Mouse (Mus musculus) cerebellum, postnatal 25 days (tissue): ENCODE results near the gene Gpn2.

ENCODE experiments used
- DNase-seq, 2 experiments: peaks; one replicate each; pipeline ENCODE4 v3.0.0; 2021; ENCODE audit warnings: mixed read lengths in 2 of 2

Gpn2 gene

GRCm38 (mm10) chr4:133595538-133595937, 11.4 kb downstream of the Gpn2 start:
- no peak for DNase-seq

GRCm38 (mm10) chr4:133596084-133596483, 11.9 kb downstream of the Gpn2 start:
- no peak for DNase-seq

- DNase-seq: no peak
Observed at GRCm38 (mm10) chr4:133598616-133599015, 14.5 kb downstream of the Gpn2 start.

DNA sequence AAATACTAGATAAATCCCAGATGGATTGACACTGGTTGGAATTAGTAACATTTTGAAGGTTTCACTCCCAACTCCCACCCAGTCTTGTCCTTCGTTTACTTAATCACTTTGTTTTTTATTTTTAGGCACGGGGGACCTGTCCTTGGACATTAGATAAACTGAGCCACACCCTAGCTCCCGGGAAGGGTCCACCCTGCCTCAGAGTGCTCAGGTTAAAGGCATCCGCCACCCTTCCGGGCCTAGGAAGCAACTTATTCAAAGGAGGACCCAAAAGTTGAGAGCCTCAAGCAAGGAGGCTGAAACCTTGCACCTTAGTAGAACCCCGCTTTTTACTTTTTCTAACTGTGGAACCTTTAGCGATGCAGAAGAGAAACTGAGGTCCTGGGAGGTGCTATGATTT, 15.0 kb downstream of the Gpn2 start:
- no peak for DNase-seq

GRCm38 (mm10) chr4:133599571-133600073, 15.5 kb downstream of the Gpn2 start:
- peak; percentile 79 to 87 for DNase-seq

DNA sequence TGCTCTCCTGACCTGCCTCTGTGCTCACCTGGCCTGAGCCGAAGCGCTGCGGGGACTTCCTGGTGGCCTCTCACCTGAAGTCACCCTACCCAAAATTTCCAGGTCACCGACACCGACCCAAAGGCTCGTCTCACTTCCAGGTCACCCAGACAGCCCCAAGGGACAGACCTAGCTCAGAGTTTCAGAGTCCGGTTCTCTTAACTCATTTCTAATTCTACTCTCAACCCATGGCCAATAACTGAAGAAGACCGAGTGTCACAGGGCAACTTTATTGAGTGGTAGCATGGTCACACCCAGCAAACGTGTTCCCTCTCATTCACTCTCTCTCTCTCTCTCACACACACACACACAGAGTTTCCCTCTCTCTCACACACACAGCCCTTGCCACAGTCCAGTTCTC, 16.1 kb downstream of the Gpn2 start:
- no peak for DNase-seq

DNA sequence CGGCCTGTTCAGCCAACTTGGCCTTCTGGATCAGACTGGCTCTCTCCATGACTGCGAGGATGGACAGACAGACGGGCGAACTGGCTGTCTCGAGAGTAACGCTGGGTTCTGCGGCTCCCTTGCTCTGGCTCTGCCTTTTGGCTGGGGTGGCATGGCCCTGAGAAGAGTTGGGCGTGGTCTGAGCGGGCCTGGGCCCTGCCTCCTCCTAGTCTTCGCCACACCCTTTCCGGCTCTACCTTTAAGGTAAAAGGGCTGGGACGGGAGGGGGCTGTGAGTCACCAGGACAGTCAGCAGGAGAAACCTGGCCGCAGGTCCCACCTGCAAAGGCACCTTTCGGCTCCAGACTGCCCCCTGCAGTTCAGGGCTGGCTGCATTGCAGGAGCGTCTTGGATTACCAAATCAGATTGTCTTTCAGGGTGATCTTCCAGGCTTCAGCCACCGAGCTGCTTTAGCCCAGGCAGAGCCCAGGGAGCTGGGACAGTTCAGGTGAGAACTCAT, 17.6 kb downstream of the Gpn2 start, which contains the start of gene Sfn:
Gene Sfn (minus strand): TSS at position 448 of the 498 bp plus-strand sequence.
- peak; percentile 60 to 77 for DNase-seq

DNA sequence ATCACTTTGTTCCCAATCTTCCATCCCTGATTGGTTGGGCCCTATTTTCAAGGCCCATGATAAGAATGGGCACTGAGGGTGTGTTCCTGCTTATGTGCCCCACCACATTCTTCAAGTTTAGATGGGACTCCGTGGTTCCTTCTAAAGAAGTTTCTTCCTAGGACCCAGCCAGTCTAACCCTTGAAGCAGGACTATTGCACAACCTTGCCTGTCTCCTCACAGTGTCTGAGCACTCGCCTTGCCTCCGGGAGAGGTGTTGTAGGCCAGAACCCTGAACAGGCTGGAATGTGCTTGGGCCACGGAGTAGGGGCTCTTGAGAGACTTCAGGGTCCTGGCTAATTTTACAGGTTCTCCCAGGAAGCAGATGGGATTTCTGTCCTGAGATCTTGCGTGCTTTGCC, 18.9 kb downstream of the Gpn2 start:
- DNase-seq: no peak

GRCm38 (mm10) chr4:133604175-133604574, 20.0 kb downstream of the Gpn2 start:
- no peak for DNase-seq

DNA sequence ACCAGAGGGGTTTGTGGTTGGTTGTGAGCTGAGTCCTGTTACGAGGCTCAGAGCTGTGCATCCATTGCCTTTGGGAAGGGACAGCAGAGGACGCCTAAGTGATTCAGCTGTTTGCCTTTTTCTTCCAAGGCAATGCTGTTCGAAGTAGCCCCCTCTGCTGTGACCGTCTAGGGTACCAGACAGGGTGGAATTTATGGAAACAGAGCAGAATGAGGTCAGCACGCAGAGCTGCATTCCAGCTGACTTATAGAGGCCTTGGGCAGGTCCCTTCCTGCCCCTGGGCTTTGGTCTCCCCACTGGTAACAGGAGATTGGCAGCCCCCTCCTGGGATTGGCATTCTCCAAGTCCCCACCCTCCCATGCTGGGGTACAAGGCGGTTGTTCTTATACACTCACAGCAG, 20.7 kb downstream of the Gpn2 start:
- no peak for DNase-seq

DNA sequence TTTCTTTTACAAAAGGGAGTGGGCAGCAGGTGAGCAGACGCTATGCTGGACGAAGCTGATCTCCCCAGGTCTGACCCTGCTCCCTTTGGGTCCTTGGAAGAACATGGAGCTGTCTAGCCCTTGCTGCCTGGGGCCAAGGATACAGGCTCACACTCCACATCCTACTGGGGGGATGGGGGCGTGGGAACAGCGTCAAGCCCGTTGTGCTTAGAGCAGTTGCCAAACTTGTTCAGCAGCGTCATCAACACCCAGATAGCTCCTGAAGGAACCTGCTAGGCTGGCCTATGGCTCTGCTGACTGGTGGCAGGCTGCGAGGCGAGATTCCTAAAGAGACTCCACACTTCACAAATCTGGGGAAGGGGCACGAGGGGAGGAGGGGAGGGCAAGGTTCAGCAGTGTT, 21.2 kb downstream of the Gpn2 start:
- DNase-seq: no peak

GRCm38 (mm10) chr4:133607284-133607683, 23.1 kb downstream of the Gpn2 start:
- DNase-seq: no peak

DNA sequence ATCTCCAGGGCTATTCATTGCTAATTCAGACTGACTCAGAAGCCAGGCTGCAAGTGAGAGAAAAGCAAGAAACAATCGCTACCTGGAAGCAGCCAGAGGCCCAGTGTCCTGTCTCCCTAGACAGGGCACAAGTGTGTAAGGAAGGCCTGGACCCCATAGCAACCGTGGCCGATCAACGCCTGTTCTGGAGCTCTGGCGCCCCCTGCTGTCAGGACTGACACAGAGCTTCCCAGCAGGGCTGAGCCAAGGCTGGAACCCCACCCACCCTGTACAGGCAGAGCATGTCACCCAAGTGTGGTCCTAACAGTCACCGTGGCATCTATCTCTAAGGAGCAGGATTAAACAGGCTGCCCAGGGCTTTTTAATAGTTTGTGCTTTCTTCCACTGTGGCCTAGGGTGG, 25.6 kb downstream of the Gpn2 start:
- DNase-seq: peak; percentile 78 to 88

DNA sequence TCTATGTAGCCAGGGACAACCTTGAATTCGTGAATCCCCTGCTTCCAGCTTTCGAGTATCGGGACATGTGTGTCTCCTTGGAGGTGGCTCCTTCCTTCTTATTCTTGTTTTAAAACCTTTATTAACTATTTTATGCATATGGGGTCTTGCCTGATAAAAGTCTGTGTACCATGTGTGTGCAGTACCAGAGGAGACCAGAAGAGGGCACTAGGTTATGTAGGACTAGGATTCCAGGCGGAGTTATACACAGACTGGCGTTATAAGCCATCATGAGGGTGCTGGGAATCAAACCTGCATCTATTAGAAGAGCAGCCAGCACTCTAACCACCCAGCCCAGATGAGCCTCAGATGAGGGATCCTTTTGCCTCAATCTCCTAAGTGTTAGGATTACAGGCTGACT, 27.7 kb downstream of the Gpn2 start:
- no peak for DNase-seq

DNA sequence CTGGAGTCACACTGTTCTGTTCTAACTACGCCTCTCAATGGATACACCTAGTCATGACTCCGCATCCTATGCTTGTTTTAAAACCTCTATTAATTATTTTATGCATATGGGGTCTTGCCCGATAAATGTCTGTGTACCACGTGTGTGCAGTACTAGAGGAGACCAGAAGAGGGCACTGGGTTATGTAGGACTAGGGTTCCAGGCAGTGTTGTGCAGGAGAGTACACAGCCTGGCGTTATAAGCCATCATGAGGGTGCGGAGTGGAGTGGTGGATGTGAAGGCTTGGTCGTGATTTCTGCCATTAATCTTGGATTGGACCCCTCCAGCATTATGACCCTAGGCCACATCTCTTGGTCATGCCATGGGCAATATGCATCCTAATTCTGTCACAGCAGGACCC, 28.3 kb downstream of the Gpn2 start:
- no peak for DNase-seq

GRCm38 (mm10) chr4:133613026-133613425, 28.9 kb downstream of the Gpn2 start:
- DNase-seq: no peak

DNA sequence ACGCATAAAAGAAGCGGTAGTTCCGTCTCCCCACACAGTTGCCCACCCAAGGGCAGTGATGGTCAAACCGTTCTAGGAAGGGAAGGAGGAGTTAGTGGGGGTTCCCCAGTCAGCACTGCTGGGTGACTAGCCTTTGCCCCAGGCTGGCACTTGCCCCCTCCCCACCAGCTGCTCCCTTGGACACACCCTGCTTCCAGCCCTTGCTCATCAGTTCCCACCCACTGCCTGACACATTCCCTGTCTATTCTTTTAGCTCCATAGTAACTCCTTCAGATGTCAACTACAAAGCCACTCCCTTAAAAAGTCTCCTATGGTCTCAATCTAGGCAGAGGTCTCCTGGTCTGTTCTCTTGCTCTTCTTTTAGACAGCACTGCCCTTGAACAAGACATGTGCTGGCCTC, 29.7 kb downstream of the Gpn2 start:
- no peak for DNase-seq

GRCm38 (mm10) chr4:133614274-133614761, 30.2 kb downstream of the Gpn2 start:
- peak in 1 of 2 experiments; percentile 56 for DNase-seq

DNA sequence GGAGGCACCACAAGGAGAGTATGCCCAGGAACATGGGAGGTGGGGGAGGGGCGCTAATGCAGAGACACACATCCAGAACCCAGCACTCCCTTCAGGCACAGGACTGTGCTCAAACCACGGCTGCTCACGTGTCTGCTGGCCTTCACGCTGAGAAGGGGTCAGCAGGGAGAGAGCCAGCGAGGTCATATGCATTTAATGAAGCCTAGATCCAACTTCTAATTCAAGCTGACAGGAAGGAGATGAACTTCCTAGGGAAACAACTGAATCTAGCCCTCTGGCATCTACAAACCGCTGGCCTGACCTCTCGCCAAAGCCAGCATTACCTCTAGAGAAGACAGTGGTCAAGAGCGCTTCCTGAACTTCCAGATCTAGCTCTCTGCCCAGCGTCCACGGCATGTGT, 31.3 kb downstream of the Gpn2 start:
- no peak for DNase-seq

DNA sequence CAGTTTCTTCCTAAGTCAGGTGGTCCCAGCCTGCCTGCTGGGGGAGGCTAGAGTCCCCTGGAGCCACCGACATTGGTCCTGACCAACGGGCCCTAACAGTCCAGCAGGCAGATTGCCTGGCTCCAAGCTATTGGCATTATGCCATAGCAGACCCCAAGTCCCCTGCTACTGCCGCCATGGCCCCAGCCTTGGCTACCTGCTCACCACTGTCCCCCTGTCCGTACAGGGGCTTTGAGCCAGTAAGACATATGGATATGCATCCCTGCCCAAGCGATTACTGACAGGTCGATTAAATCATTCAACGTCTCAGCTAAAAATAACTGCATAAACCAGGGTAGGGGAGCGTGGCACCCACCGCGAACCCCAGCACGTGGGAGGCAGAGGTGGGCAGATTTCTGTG, 33.8 kb downstream of the Gpn2 start:
- DNase-seq: peak in 1 of 2 experiments; percentile 18

DNA sequence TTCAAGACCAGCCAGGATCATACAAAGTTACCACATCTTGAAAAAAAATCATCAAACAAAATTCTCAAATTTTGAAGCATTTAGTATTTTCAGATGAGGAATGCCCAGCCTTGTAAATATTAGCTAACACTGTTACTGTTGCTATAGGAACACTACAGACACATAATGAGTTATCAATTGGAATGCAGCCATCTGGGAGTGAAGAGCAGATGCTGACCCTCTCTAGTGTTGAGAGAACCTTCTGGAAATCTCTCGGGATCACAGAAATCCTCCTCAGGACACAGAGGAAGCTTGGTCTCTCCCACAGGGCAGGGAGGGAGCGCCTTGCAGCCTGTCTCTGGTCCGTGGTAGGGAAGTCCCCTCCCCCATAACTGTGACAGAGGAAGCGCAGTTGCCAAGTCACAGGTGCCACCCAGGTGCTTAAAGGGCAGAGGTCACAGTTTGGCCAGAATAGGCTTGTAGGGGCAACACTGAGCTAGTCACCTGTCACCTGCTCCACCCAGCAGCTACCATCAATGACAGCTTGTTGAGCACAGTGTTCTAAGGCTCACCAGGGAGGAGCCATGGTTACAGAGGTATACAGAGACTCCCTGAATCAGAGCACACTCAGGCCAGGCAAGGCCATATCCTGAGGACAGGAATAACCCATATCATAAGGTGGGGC, 35.4 kb downstream of the Gpn2 start:
- peak in 1 of 2 experiments; percentile 4 for DNase-seq

GRCm38 (mm10) chr4:133620668-133621067, 36.5 kb downstream of the Gpn2 start:
- DNase-seq: no peak

DNA sequence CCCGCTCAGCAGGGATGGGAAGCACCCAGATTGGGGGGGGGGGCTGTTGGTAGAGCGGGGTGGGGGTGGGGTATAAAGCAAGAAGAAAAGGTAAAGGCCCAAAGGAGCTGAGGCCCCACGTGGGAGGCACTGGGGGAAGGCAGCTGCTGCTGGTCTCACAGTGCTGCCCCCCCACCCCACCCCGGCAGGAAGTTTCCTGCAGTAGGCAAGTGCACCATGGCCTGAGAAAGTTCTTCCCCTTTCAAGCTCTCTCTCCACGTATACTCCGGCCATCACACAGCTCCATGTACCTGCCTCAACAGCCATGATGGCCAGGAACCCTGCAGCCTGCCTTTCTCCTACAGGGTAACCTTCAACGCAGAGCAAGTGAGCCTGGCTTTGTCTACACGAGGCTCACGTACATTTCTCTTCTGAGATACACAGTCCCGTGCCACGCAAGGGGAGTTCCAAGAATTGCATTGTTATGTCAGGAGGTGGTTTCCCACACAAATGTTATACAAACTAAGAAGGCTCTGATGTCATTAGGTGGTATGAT, 38.1 kb downstream of the Gpn2 start:
- DNase-seq: no peak

GRCm38 (mm10) chr4:133624830-133625229, 40.7 kb downstream of the Gpn2 start:
- DNase-seq: no peak
